Mouse (Mus musculus) heart, embryonic 12.5 days (tissue): ENCODE measurements around the gene St6gal2. TPM values are rescaled to one million over a fixed set of nuclear protein-coding genes. Genes with fewer than 3 reads are reported as not detected.

ENCODE experiments used
- ATAC-seq: fragments of 200-750 bp; cut with Nextera tagmentation; 2 replicates; pipeline ENCODE4 v1.8.0; 2017; ENCODE audit warnings: moderate TSS enrichment, moderate library complexity; ENCODE audit not compliant: insufficient number of reproducible peaks, low FRiP score
- H3K27ac ChIP-seq: fragments of 300-500 bp; sonication (generic); 2 replicates; pipeline ENCODE4 v1.5.1; 2016; ENCODE audit warnings: mild to moderate bottlenecking, moderate library complexity; ENCODE audit not compliant: poor library complexity, severe bottlenecking
- H3K27me3 ChIP-seq: fragments of 300-500 bp; sonication (generic); replicated peaks from 2 replicates; pipeline ENCODE4 v1.6.1; 2016; ENCODE audit warnings: mild to moderate bottlenecking, moderate library complexity
- H3K36me3 ChIP-seq: fragments of 300-500 bp; sonication (generic); 2 replicates; pipeline ENCODE4 v1.6.1; 2016; ENCODE audit warnings: mild to moderate bottlenecking, moderate library complexity
- H3K4me1 ChIP-seq: fragments of 300-500 bp; sonication (generic); replicated peaks from 2 replicates; pipeline ENCODE4 v1.6.1; 2016; ENCODE audit warnings: mild to moderate bottlenecking
- H3K4me2 ChIP-seq: fragments of 300-500 bp; sonication (generic); 2 replicates; pipeline ENCODE4 v1.6.1; 2016; ENCODE audit warnings: mild to moderate bottlenecking, moderate library complexity
- H3K4me3 ChIP-seq: fragments of 300-500 bp; sonication (generic); 2 replicates; pipeline ENCODE4 v1.5.1; 2016; ENCODE audit warnings: mild to moderate bottlenecking
- H3K9ac ChIP-seq: fragments of 300-500 bp; sonication (generic); 2 replicates; pipeline ENCODE4 v1.6.1; 2016; ENCODE audit warnings: mild to moderate bottlenecking, moderate library complexity
- H3K9me3 ChIP-seq: fragments of 300-500 bp; sonication (generic); replicated peaks from 2 replicates; pipeline ENCODE4 v1.6.1; 2016; ENCODE audit warnings: mild to moderate bottlenecking, moderate library complexity
- WGBS: fragments of 180-500 bp; shearing (Covaris S2); methylation state at CpG from one replicate; pipeline ENCODE4 v1.1.7; 2016; 5-methylcytosine and 5-hydroxymethylcytosine counted together
- polyA plus RNA-seq: library from polyadenylated mRNA; unstranded; fragments of >200 nt; fragmentation: Nextera tagmentation; extraction: Ambion mirVana; gene quantifications from 2 replicates; pipeline ENCODE4 v1.2.1, GENCODE M21; 2016

Gene St6gal2
- polyA plus RNA-seq, 1 experiment from 2014 or later = 0.32 TPM

GRCm38 (mm10) chr17:55477361-55477760 lies 32.2 kb downstream of the St6gal2 start:
- H3K27me3 ChIP-seq = no peaks in the 10 kb centered on the region
- no peak overlapping the region for H3K4me2 ChIP-seq
- H3K9ac ChIP-seq = no peak overlapping the region
- no peaks in the 10 kb centered on the region for H3K36me3 ChIP-seq
- ATAC-seq = no peak
- H3K4me1 ChIP-seq = no peaks in the 10 kb centered on the region
- H3K27ac ChIP-seq = no peak overlapping the region
- peaks cover 5% of the 10 kb centered on the region; the same call in 1 of the 2 replicates for H3K9me3 ChIP-seq
- no peak overlapping the region for H3K4me3 ChIP-seq

GRCm38 (mm10) chr17:55479367-55479766 lies 34.2 kb downstream of the St6gal2 start:
- no peaks in the 10 kb centered on the region for H3K4me1 ChIP-seq
- H3K9ac ChIP-seq = no peak overlapping the region
- H3K9me3 ChIP-seq = peaks cover 5% of the 10 kb centered on the region; the same call in 1 of the 2 replicates
- H3K27me3 ChIP-seq = no peaks in the 10 kb centered on the region
- H3K4me3 ChIP-seq = no peak overlapping the region
- H3K4me2 ChIP-seq = no peak overlapping the region
- H3K27ac ChIP-seq = no peak overlapping the region
- ATAC-seq = no peak
- H3K36me3 ChIP-seq = no peaks in the 10 kb centered on the region
- WGBS = 80% methylated on average over 7 of the region's 7 CpGs

GRCm38 (mm10) chr17:55484108-55484870 lies 39.1 kb downstream of the St6gal2 start:
- no peak overlapping the region for H3K4me2 ChIP-seq
- H3K4me1 ChIP-seq = no peaks in the 10 kb centered on the region
- ATAC-seq = no peak
- no peak overlapping the region for H3K9ac ChIP-seq
- H3K27ac ChIP-seq = no peak overlapping the region
- H3K36me3 ChIP-seq = no peaks in the 10 kb centered on the region
- H3K9me3 ChIP-seq = no peaks in the 10 kb centered on the region
- no peaks in the 10 kb centered on the region for H3K27me3 ChIP-seq
- 83% methylated on average over 7 of the region's 7 CpGs for WGBS
- H3K4me3 ChIP-seq = no peak overlapping the region

GRCm38 (mm10) chr17:55531872-55532271 lies 86.7 kb downstream of the St6gal2 start:
- no peaks in the 10 kb centered on the region for H3K4me1 ChIP-seq
- no peak overlapping the region for H3K27ac ChIP-seq
- no peaks in the 10 kb centered on the region for H3K27me3 ChIP-seq
- ATAC-seq = no peak
- no peak overlapping the region for H3K4me3 ChIP-seq
- no peaks in the 10 kb centered on the region for H3K36me3 ChIP-seq
- WGBS = 85% methylated on average over 7 of the region's 7 CpGs
- no peaks in the 10 kb centered on the region for H3K9me3 ChIP-seq
- no peak overlapping the region for H3K9ac ChIP-seq
- H3K4me2 ChIP-seq = no peak overlapping the region

GRCm38 (mm10) chr17:55548476-55548875 lies 103.3 kb downstream of the St6gal2 start:
- no peak overlapping the region for H3K9ac ChIP-seq
- H3K27ac ChIP-seq = no peak overlapping the region
- no peak overlapping the region for H3K4me2 ChIP-seq
- WGBS = 75% methylated on average over 1 of the region's 1 CpGs
- H3K27me3 ChIP-seq = no peaks in the 10 kb centered on the region
- no peak overlapping the region for H3K4me3 ChIP-seq
- no peaks in the 10 kb centered on the region for H3K4me1 ChIP-seq
- peaks cover 3% of the 10 kb centered on the region; the same call in 1 of the 2 replicates for H3K9me3 ChIP-seq
- no peak for ATAC-seq
- H3K36me3 ChIP-seq = no peaks in the 10 kb centered on the region

GRCm38 (mm10) chr17:55561774-55562173 lies 116.6 kb downstream of the St6gal2 start:
- Histone ChIP-seq H3K9ac (no peak overlapping the region), H3K4me3 (no peak overlapping the region), H3K27me3 (no peaks in the 10 kb centered on the region), H3K4me2 (no peak overlapping the region), H3K4me1 (no peaks in the 10 kb centered on the region), H3K36me3 (no peaks in the 10 kb centered on the region), H3K9me3 (no peaks in the 10 kb centered on the region), H3K27ac (no peak overlapping the region)
- WGBS = 54% methylated on average over 2 of the region's 2 CpGs
- ATAC-seq = no peak

Other genes with a start within 250 kb of the St6gal2 start
- gene Vmn2r118, start 179.8 kb downstream of the St6gal2 start, polyA plus RNA-seq = not detected in 2 replicates